Mouse (Mus musculus) cerebellum, postnatal 14 days (tissue): ENCODE measurements around the gene C2cd3.
A peak's percentile ranks its signal among the peaks of the same experiment; 100 is the strongest.

Experiments
- DNase-seq, 2 experiments: peaks; one replicate each; pipeline ENCODE4 v3.0.0; 2021; ENCODE audit warnings: mixed read lengths in 2 of 2

The C2cd3 gene

GRCm38 (mm10) chr7:100500276-100500977, 128.4 kb downstream of the C2cd3 start:
- DNase-seq = peak in 1 of 2 experiments; percentile 37

- no peak for DNase-seq
Observed at GRCm38 (mm10) chr7:100501027-100501843, 129.2 kb downstream of the C2cd3 start.

- no peak for DNase-seq
Observed at GRCm38 (mm10) chr7:100501844-100502373, 129.9 kb downstream of the C2cd3 start.

- no peak for DNase-seq
Observed at GRCm38 (mm10) chr7:100502374-100502922, 130.4 kb downstream of the C2cd3 start.

- DNase-seq = no peak
Observed at GRCm38 (mm10) chr7:100503076-100503475, 131.0 kb downstream of the C2cd3 start.

GRCm38 (mm10) chr7:100504740-100505487, 132.9 kb downstream of the C2cd3 start:
- no peak for DNase-seq

GRCm38 (mm10) chr7:100506494-100506893, 134.5 kb downstream of the C2cd3 start:
- no peak for DNase-seq

- no peak for DNase-seq
Observed at GRCm38 (mm10) chr7:100508670-100509069, 136.6 kb downstream of the C2cd3 start.

GRCm38 (mm10) chr7:100511602-100512001, 139.6 kb downstream of the C2cd3 start:
- no peak for DNase-seq

GRCm38 (mm10) chr7:100514573-100514972, 142.5 kb downstream of the C2cd3 start, which contains the start of gene Dnajb13:
Dnajb13 (minus strand) TSS chr7:100514960.
- no peak for DNase-seq
